Mouse (Mus musculus): Measurements from ENCODE around the gene Rhbdf1. TPM values are rescaled to one million over a fixed set of nuclear protein-coding genes. Genes with fewer than 3 reads are reported as not detected.

The Rhbdf1 gene
- polyA plus RNA-seq (2012; rRNA removed): 183 and 195 TPM in 2 replicates

GRCm38 (mm10) chr11:32221951-32222409 lies at the start of gene Rhbdf1:
Gene Rhbdf1 (minus strand): TSS chr11:32222300.
- H3K4me3 ChIP-seq (replicated peaks; ENCODE audit: extremely low read depth, low read depth, low read length): peak within 1 kb of the TSS; percentile 85
- TF ChIP-seq POLR2A (IDR thresholded peaks at IDR 0.05; ENCODE audit: borderline replicate concordance, extremely low read depth, low read depth, low read length): peak; percentile 17; the same call in 1 of the 2 replicates
- TF ChIP-seq CTCF (IDR thresholded peaks at IDR 0.05; ENCODE audit: insufficient read depth, low read length): no peak
- peak; percentile 67 for DNase-seq
- peaks cover 42% of the 10 kb centered on the region for H3K4me1 ChIP-seq (ENCODE audit: control insufficient read depth, insufficient read depth, low read length)
- under 1% methylated on average over 70 of the region's 72 CpGs for WGBS

GRCm38 (mm10) chr11:32271178-32271577 lies 49.1 kb upstream of the Rhbdf1 start:
- TF ChIP-seq CTCF (IDR thresholded peaks at IDR 0.05; ENCODE audit: insufficient read depth, low read length) (no peak), POLR2A (IDR thresholded peaks at IDR 0.05; ENCODE audit: borderline replicate concordance, extremely low read depth, low read depth, low read length) (no peak)
- Histone ChIP-seq H3K4me1 (ENCODE audit: control insufficient read depth, insufficient read depth, low read length) (no peaks in the 10 kb centered on the region), H3K4me3 (replicated peaks; ENCODE audit: extremely low read depth, low read depth, low read length) (no peak overlapping the region)
- 36% methylated on average over 4 of the region's 4 CpGs for WGBS
- no peak for DNase-seq

GRCm38 (mm10) chr11:32268952-32269351 lies 46.9 kb upstream of the Rhbdf1 start:
- 75% methylated on average over 5 of the region's 5 CpGs for WGBS
- no peak for DNase-seq
- H3K4me3 ChIP-seq (replicated peaks; ENCODE audit: extremely low read depth, low read depth, low read length): no peak overlapping the region
- TF ChIP-seq CTCF (IDR thresholded peaks at IDR 0.05; ENCODE audit: insufficient read depth, low read length) (no peak), POLR2A (IDR thresholded peaks at IDR 0.05; ENCODE audit: borderline replicate concordance, extremely low read depth, low read depth, low read length) (no peak)
- no peaks in the 10 kb centered on the region for H3K4me1 ChIP-seq (ENCODE audit: control insufficient read depth, insufficient read depth, low read length)

GRCm38 (mm10) chr11:32267964-32268363 lies 45.9 kb upstream of the Rhbdf1 start:
- H3K4me1 ChIP-seq (ENCODE audit: control insufficient read depth, insufficient read depth, low read length): 0 out of 2 replicates have a peak, but pooled peaks cover under 1% of the 10 kb centered on the region
- peak; percentile 8 for DNase-seq
- WGBS: 20% methylated on average over 5 of the region's 5 CpGs
- H3K4me3 ChIP-seq (replicated peaks; ENCODE audit: extremely low read depth, low read depth, low read length): no peak overlapping the region
- TF ChIP-seq POLR2A (IDR thresholded peaks at IDR 0.05; ENCODE audit: borderline replicate concordance, extremely low read depth, low read depth, low read length): no peak
- TF ChIP-seq CTCF (IDR thresholded peaks at IDR 0.05; ENCODE audit: insufficient read depth, low read length): no peak

- TF ChIP-seq CTCF (IDR thresholded peaks at IDR 0.05; ENCODE audit: insufficient read depth, low read length) (no peak), POLR2A (IDR thresholded peaks at IDR 0.05; ENCODE audit: borderline replicate concordance, extremely low read depth, low read depth, low read length) (peak; percentile 83)
- DNase-seq: peak; percentile 94
- under 1% methylated on average over 54 of the region's 54 CpGs for WGBS
Measured at GRCm38 (mm10) chr11:32267188-32267884, 45.2 kb upstream of the Rhbdf1 start, which contains the start of gene Nprl3. Gene Nprl3 (minus strand): TSS chr11:32267707.

GRCm38 (mm10) chr11:32266776-32267175 lies 44.7 kb upstream of the Rhbdf1 start:
- H3K4me1 ChIP-seq (ENCODE audit: control insufficient read depth, insufficient read depth, low read length): 0 out of 2 replicates have a peak, but pooled peaks cover 2% of the 10 kb centered on the region
- TF ChIP-seq CTCF (IDR thresholded peaks at IDR 0.05; ENCODE audit: insufficient read depth, low read length) (no peak), POLR2A (IDR thresholded peaks at IDR 0.05; ENCODE audit: borderline replicate concordance, extremely low read depth, low read depth, low read length) (no peak)
- no peak for DNase-seq
- WGBS: 19% methylated on average over 6 of the region's 6 CpGs
- peak overlapping the region; percentile 82 for H3K4me3 ChIP-seq (replicated peaks; ENCODE audit: extremely low read depth, low read depth, low read length)

More at GRCm38 (mm10) chr11:32267188-32267884, 45.2 kb upstream of the Rhbdf1 start, which contains the start of gene Nprl3:
- 0 out of 2 replicates have a peak, but pooled peaks cover 2% of the 10 kb centered on the region for H3K4me1 ChIP-seq (ENCODE audit: control insufficient read depth, insufficient read depth, low read length)
- H3K4me3 ChIP-seq (replicated peaks; ENCODE audit: extremely low read depth, low read depth, low read length): peak within 1 kb of the TSS; percentile 82

DNA sequence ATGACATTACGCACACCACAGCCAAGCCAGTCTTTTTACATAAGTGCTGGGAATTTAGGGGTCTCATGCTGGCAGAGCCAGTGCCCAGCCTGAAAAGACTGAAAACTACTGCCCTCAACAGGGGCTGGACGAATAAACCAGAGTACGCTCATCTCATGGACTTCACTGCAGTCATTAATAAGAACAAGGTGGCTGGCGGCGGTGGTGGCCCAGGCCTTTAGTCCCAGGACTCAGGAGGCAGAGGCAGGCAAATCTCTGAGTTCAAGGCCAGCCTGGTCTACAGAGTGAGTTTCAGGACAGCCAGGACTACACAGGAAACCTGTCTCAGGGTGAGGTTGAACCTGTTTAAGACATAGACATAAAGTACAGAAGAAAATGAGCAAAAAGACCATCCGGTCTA lies 44.1 kb upstream of the Rhbdf1 start:
- no peak for TF ChIP-seq CTCF (IDR thresholded peaks at IDR 0.05; ENCODE audit: insufficient read depth, low read length)
- TF ChIP-seq POLR2A (IDR thresholded peaks at IDR 0.05; ENCODE audit: borderline replicate concordance, extremely low read depth, low read depth, low read length): no peak
- 93% methylated on average over 6 of the region's 6 CpGs for WGBS
- no peak for DNase-seq
- Histone ChIP-seq H3K4me1 (ENCODE audit: control insufficient read depth, insufficient read depth, low read length) (0 out of 2 replicates have a peak, but pooled peaks cover 2% of the 10 kb centered on the region), H3K4me3 (replicated peaks; ENCODE audit: extremely low read depth, low read depth, low read length) (no peak overlapping the region)

- 86% methylated on average over 3 of the region's 3 CpGs for WGBS
- TF ChIP-seq CTCF (IDR thresholded peaks at IDR 0.05; ENCODE audit: insufficient read depth, low read length) (no peak), POLR2A (IDR thresholded peaks at IDR 0.05; ENCODE audit: borderline replicate concordance, extremely low read depth, low read depth, low read length) (no peak)
Measured at GRCm38 (mm10) chr11:32265117-32265738, 43.1 kb upstream of the Rhbdf1 start.

GRCm38 (mm10) chr11:32262674-32263415 lies 40.7 kb upstream of the Rhbdf1 start:
- no peak for TF ChIP-seq CTCF (IDR thresholded peaks at IDR 0.05; ENCODE audit: insufficient read depth, low read length)
- no peak for TF ChIP-seq POLR2A (IDR thresholded peaks at IDR 0.05; ENCODE audit: borderline replicate concordance, extremely low read depth, low read depth, low read length)
- Histone ChIP-seq H3K4me3 (replicated peaks; ENCODE audit: extremely low read depth, low read depth, low read length) (no peak overlapping the region), H3K4me1 (ENCODE audit: control insufficient read depth, insufficient read depth, low read length) (0 out of 2 replicates have a peak, but pooled peaks cover 2% of the 10 kb centered on the region)
- no peak for DNase-seq
- WGBS: 65% methylated on average over 10 of the region's 10 CpGs

More at GRCm38 (mm10) chr11:32265117-32265738, 43.1 kb upstream of the Rhbdf1 start:
- no peak overlapping the region for H3K4me3 ChIP-seq (replicated peaks; ENCODE audit: extremely low read depth, low read depth, low read length)
- no peak for DNase-seq
- H3K4me1 ChIP-seq (ENCODE audit: control insufficient read depth, insufficient read depth, low read length): 0 out of 2 replicates have a peak, but pooled peaks cover 2% of the 10 kb centered on the region
